Mouse (Mus musculus) testis, adult 2 months (tissue): ENCODE results near the gene Slc9a8.

Experiments used
- CTCF ChIP-seq: fragments of 200-500 bp; IDR thresholded peaks from 2 replicates; pipeline ENCODE4 v1.5.1; 2012; ENCODE audit warnings: low read depth, mild to moderate bottlenecking, inconsistent platforms, low read length, moderate library complexity; ENCODE audit not compliant: control insufficient read depth, insufficient read depth, insufficient replicate concordance
- POLR2A ChIP-seq: fragments of 200-500 bp; IDR thresholded peaks from 2 replicates; pipeline ENCODE4 v1.6.1; 2012; ENCODE audit warnings: low read depth, mild to moderate bottlenecking, inconsistent platforms, low read length, moderate library complexity; ENCODE audit not compliant: control insufficient read depth

DNA sequence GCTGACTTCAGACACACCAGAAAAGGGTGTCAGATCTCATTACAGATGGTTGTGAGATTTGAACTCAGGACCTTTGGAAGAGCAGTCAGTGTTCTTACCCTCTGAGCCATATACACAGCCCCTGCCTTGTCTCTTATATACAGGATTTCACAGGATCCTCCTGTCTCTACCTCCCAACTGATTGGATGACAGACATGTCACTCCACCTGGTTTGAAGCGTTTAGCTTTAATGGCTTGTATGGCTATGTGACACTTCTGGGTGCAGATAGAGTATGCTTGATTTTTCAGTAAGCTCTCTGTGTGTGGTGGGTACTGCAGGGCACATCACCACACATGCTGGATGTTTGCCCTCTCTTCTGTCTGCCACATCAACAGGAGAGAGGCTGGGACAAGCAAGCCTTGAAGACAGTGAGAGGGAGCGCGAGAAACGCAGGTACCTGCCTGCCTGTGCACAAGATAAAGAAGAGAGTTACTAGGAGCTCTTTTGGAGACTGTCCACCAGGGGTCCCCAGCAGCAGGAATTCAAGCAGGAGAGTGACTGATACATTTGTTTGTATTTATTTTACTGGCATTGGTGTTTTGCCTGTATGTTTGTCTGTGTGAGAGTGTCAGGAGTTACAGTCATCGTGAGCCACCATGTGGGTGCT lies 98.2 kb downstream of the Slc9a8 start:
- TF ChIP-seq CTCF (no peak), POLR2A (no peak)
